Mouse (Mus musculus) ovary, postnatal 14 days (tissue): Measurements from ENCODE around the gene Mfsd12.

Experiments used
- DNase-seq: peaks from one replicate; pipeline ENCODE4 v3.0.0; 2022; ENCODE audit warnings: low spot score

The Mfsd12 gene

DNA sequence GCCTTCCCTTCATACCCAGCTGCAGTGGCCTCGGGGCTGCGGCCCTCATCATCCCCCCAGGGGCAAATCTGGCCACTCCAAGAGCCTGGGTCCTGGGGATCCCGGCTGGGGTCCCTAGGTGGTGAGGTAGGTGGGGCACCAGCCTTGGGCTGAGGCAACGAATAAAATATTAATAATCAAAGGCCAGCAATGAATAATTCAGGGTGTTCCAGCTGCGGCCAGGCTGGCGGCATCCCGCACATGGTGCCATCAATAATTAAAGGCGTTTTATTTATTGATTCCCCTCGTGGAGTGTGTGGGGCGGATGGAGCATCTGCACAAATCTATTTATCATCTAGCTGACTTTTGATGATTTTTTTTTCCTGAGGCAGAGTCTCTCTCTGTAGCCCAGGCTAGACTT is 46.2 kb downstream of the Mfsd12 start:
- DNase-seq = no peak

GRCm38 (mm10) chr10:81404082-81404481 is 46.8 kb downstream of the Mfsd12 start:
- DNase-seq = no peak

GRCm38 (mm10) chr10:81404720-81405119 is 47.4 kb downstream of the Mfsd12 start:
- DNase-seq = no peak

DNA sequence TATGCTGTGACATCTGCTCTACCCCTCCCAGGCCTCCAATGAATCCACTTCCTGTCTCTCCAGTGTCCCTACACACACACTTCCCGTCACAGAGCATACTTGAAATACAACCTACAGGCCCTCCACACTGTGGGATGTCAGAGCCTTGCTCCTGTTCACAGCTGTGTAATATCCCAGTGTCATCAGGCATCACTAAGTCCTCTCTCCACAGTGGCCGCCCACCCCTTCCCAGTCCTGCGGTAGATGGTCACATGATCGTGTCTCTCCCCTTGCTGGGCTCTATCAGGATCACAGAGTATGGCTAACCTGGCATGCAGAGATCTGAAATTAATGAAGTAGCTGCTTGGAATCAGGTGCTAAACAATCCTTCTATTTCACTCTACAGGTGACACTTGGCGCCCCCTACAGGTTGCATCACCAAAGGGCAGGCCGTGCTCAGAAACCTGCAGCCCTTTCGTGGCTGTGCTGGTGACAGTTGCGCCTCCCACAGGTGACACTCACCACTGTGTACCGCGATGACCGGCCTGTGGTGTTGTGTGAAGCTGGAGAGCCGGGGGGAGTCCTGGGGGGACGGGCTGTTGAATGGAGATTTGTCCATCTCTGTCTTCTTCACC is 48.4 kb downstream of the Mfsd12 start:
- DNase-seq = no peak

DNA sequence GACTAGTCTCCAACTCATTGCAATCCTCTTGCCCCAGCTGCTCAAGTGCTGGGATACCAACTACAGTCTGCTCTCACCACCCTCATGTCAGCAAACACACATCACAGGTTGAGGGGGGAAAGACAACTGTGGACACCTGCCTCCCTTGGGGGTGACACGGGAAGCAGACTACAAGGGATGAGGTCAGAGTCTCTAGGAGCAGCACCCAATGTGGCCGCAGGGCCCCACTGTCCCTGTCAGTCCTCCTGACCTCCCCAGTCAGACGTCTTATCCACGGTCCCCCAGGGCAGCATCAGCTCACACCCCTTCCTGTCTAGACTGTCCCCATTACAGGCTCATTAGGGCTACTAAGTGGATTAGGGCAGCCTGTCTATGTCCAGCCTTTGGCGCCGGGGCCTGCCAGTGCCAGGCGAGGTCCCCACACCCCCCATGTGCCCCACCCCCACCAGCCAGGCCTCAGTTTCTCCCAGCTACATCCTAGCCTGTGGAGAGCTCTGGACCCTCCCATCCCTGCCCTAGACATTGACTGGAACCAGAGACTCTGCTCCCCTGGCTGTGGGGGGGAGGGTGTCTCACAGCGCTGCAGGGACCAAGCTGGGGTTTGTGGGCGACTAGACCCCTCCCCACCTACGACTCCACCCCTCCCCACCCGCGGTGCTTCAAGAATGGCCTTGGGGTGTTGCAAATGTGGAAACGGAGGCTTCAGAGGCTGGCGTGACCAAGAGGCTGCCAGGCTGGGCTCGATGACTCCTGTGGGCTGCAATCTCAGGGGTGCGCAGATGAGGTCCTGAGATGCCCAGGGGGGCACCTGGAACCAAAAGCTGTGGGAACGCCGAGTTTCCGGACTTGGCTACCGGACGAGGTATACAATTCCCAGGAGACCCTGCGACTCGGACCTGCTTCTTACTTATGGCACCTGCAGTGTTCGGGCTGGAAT is 49.5 kb downstream of the Mfsd12 start:
- no peak for DNase-seq

- no peak for DNase-seq
Observed at GRCm38 (mm10) chr10:81407539-81408423, 50.5 kb downstream of the Mfsd12 start.

DNA sequence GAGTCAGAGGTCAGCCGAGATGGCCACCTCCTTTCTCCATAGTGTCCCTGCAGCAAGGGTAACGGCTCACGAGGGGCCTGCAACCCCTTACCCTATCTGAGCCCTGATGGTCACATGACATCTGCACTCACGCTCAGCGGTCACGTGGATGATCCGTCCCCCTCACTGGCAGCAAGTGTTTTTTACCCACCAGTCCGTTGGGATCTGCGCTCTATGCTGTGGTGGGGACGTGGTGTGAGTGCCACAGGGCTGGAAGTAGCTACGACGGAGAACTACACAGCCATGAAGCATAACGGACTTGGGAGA is 51.1 kb downstream of the Mfsd12 start:
- DNase-seq = no peak

DNA sequence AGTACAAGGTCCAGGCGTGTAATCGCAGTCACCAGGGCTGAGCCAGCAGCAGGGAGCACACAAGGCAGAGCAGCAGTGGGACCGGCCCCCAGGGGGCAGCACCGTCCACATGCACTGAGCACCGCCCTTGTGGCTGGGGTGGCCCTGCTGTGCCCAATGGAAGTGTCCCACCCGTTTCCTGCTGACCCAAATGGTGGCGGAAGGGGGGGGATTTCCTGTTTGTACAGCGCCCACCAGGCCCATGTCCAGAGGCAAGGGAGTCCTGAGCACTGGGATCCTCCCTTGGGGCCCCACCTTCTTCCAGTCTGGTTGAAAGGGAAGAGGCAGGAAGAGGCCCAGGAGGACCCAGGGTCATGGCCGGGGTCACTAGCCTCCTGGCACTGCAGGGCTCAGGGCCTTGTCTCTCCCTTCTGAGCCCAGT is 51.6 kb downstream of the Mfsd12 start:
- no peak for DNase-seq

- DNase-seq = no peak
Observed at GRCm38 (mm10) chr10:81409330-81409729, 52.0 kb downstream of the Mfsd12 start.

- no peak for DNase-seq
Observed at GRCm38 (mm10) chr10:81410350-81410749, 53.1 kb downstream of the Mfsd12 start.

DNA sequence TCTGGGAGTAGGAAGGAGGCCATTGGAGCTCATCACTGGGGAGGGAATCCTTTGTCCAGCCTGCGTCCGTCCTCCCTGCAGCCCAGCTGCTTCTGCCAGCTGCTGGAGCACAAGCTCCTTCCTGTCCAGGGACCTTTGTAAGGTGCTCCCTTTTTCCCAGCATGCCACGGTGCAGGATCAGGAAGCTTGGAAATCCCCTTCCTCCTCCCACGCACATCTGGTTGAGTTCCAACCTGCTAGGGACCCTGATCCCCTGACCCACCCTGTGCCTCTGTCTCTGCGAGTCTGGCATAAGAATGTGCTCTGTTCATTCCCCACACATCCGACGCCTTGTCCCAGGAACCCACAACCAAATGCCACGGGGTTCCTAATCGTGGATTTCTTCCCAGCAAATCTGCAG is 53.7 kb downstream of the Mfsd12 start:
- no peak for DNase-seq

GRCm38 (mm10) chr10:81411471-81412400 is 54.4 kb downstream of the Mfsd12 start:
- peak; percentile 86 for DNase-seq

GRCm38 (mm10) chr10:81412586-81413309 is 55.5 kb downstream of the Mfsd12 start:
- DNase-seq = no peak

DNA sequence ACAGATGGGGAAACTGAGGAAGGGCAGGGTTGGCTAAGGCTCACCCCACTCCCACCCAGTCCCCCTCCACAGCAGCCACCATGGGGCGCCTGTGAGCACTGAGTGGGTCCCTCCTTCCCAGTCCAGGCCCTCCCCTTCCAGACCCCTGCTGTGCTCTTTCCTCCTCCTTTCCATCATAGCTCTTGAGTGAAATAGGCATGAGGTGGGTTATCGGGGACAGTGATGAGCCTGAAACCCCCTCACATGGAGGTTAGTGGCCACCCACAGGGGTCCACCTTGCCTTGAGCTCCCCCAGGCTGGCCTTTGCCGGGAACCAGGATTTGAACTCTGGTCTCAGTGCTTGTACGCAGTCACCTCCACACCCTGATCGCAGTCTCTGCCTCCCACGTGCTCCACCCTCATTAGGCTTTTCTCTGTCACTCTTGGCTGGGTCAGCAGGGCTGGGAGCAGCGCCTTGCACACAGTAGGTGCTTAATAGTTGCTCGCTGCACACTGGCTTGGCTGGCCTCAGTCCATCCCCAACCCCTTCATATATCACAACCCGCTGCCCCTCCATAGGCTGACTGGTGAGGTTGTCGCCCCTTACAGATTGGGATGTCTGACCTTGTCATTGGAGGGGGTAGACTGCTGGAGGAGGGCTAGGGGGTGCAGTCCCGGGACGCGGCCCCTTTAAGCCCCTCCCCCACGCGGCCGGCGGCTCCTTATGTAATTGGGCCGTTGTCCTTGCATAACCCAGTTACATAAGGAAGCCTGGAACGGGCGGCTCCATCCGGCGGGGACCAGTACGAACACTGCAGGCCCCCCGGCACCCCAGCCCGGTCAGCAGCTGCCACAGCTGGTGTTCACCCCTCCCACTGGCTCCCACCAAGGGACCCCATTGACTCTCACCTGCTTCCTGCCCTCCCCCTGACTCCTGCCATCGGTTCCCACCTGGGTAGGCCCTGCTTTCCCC is 56.3 kb downstream of the Mfsd12 start:
- peak; percentile 84 for DNase-seq

DNA sequence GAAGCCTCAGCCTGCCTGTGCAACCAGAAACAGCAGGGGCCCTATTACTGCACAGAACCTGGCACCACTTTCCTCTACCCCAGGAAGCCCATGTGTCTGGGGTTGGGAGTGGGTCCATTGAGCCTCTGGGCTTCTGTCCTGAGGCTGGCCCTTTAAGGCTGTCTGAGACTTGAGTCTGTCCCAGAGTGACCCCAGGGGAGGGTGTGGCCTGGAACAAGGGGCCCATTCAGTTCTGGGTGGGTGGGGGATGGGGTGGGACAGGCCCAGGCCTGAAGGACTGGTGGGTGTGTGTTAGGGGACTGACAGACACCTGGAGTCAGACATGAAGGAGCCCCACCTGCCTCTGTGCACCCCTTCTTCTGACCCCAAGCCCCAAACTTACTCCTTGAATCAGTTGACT is 57.4 kb downstream of the Mfsd12 start:
- no peak for DNase-seq

DNA sequence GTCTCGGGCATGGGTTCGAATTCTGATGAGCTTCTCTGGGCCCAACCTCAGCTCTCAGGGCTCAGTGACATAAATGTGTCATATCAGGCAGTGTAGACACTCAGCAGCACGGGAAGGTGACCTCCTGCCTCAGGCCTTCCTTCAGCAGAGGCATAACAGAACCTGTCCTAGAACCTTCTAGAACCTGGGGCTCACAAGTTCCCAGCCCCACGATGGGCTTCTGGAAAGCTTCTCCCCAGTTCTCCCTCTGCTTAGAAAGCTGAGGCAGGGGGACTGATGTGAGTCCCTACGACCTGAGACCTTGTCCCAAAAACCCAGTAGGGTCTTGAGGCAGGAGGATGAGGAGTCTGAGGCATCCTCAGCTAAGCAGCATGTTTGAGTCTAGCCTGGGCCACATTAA is 57.9 kb downstream of the Mfsd12 start:
- DNase-seq = no peak
